Mouse (Mus musculus): ENCODE data around the gene B2m.
A peak's percentile ranks its signal among the peaks of the same experiment; 100 is the strongest.

Gene B2m

DNA sequence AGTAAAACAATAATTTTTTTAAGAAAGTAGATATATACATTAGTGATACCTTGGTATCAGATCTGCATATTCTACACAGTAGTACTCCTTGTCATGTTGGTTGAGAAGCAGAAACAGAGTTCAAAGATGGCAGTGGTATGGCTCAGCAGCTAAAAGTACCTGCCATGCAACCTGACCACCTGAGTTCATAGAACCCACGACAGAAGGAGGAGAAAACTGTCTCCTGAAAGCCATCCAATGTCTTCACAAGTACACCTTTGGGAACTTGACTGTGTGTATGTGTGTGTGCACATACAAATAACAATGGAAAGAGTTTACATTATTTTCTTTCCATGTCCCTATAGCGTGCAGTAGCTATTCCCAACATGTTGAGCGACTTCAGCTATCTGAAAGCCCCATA, 2.2 kb downstream of the B2m start:
- DNase-seq (ENCODE audit: low spot score in 2 of 2) = no peak

DNA sequence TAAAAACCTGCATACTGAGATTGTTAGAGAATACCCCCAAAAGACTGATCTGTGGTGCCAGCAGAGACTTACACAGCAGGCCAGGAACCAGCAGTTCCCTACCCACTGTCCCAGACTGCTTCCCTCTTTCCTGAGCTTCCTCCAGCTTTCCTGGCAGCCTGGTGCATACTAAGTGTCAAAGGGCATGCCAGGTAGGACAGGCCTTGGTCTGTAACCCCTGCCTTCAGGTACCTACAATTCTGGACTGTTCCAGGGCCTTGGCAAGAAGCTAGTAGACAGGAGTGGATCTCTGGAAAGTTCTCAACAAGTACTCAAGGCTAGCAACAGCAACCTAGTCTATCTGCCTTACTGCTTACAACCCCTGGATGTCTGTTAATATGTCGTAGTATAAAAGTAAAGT, 3.7 kb downstream of the B2m start:
- DNase-seq (ENCODE audit: low spot score in 2 of 2) = no peak

DNA sequence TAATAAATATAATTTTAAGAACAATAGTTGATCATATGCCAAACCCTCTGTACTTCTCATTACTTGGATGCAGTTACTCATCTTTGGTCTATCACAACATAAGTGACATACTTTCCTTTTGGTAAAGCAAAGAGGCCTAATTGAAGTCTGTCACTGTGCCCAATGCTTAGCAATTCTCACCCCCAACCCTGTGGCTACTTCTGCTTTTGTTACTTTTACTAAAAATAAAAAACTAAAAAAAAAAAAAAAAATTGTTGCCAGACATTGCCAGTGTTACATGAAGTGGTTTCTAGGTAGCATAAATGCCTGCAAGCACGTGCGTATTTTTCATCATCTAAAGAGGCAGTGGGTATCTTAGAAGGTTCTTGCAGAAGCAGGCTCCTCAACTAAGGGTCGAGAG, 5.4 kb downstream of the B2m start:
- DNase-seq (ENCODE audit: low spot score in 2 of 2) = no peak

DNA sequence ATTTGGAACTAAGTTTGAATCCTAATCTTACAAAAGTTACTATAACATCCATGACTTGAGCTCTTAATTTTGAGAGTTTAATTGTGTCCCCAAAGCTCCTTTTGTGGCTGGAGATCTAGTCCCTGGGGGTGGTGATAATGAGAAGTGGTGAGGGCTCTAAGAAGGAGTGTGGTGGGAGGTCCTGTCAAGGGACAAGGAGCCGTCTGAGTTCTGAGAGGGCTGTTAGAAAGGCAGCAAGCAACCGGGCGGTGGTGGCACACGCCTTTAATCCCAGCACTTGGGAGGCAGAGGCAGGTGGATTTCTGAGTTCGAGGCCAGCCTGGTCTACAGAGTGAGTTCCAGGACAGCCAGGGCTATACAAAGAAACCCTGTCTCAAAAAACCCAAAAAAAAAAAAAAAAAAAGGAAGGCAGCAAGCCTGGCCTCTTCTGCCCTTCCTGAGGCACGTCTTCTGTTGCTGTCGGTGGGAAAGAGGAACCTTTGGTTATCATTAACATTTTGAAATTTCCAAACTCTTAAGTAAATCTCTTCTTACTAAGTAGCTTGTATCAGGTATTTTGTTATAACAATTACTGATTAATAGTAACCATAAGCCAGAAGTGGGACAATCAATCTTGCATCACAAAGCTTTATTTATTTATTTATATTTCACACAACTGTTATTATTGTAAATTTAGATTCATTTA, 6.3 kb downstream of the B2m start:
- no peak for DNase-seq (ENCODE audit: low spot score in 2 of 2)

DNA sequence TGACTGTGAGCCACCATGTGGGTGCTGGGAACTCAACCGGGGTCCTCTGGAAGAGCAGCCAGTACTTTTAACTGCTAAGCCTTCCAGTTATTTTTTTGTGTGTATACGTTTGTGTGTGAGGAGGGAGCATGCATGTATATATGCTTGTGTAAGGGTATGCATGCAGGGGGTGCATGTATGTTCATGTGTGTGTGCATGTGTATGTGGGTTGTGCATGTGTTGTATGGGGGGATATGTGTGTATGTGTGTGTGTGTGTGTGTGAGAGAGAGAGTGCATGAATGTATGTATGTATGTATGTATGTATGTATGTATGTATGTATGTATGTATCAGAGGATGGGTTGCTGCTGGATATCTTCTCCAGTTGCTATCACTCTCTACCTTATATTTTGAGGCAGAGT, 7.0 kb downstream of the B2m start:
- no peak for DNase-seq (ENCODE audit: low spot score in 2 of 2)

DNA sequence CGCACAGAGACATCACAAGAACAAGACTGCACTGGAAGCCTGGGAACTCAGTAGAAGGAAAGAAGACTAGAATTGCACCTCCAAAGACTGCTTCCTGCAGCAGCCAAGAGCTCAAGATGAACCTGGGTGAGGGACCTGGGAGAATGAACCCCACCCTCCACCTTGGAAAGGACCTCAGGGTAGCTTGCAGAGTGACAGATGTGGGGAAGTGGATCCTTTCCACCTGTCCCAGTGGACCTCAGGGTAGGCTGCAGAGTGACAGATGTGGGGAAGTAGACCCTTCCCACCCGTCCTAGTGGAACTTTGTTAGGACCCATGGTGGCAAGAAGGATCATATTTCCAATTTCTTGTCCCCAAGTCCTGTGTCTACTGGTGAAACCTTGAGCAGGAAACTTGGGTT, 7.8 kb downstream of the B2m start:
- no peak for DNase-seq (ENCODE audit: low spot score in 2 of 2)

DNA sequence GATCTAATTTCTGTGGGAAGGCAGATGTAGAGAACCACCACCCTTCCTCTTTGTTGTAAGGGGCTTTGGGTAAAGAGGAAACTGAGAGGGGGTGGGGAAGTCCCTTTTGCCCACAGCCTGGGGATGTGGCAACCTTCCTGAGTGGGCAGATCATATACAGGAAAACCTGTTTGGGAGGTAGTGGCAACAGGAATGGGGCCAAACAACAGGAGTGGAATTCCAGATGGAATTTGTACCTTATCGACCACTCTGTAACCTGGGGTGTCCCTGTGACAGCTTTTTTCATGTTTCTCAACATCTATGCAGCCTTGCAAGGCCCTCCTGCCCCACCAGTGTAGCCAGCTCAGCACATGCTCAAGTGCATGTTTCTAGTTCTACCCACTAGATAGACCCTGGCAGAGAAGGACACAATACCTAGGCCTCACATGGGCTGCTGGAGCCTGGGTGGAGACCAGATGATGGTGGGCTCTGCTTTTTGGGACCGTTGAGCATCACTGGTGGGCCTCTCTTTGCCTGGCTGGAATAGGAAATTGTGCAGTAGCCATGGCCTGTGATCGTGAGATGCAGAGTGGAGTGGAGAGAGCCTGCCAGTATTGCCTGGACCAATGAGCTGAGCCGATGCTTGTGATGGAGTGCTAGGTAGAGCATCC, 8.7 kb downstream of the B2m start:
- no peak for DNase-seq (ENCODE audit: low spot score in 2 of 2)

DNA sequence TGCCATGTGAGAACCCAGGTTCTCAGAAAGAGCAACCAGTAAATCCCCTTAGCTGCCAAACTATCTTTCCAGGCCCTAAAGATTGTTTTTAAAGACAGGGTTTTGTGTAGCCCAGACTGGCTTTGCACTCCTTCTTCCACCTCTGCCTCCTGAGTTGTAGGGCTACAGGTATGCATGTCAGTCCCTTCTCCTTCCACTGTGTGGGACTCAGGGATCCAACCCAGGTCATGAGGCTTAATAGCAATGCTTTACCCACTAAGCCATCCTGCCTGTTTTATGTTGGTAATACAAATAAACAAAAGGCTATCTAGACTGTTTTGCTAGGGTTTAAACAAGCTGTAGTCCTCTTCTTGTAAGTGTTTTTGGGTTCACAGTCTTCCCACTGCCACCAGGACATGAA, 10.1 kb downstream of the B2m start:
- no peak for DNase-seq (ENCODE audit: low spot score in 2 of 2)

DNA sequence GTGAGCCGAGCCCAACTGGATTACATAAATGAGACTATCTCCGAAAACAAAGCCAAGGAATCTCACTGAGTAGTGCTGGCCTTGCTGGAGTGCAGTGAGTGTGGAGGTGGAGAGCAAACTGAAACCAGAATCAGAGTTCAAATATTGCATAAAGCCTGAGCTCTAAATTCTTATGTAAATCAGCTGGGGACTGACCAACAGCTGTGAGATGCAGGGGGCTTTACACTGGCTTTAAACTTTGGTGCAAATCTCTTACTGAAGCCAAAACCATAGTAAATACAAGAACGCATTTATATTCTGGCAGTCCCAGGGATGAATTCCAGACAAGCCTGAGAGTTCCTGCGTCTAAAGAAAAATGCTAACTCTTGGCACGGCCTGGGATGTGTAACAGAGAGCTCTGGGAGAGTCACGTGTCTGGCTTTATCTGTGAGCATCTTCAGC, 10.9 kb downstream of the B2m start:
- DNase-seq (ENCODE audit: low spot score in 2 of 2) = no peak

DNA sequence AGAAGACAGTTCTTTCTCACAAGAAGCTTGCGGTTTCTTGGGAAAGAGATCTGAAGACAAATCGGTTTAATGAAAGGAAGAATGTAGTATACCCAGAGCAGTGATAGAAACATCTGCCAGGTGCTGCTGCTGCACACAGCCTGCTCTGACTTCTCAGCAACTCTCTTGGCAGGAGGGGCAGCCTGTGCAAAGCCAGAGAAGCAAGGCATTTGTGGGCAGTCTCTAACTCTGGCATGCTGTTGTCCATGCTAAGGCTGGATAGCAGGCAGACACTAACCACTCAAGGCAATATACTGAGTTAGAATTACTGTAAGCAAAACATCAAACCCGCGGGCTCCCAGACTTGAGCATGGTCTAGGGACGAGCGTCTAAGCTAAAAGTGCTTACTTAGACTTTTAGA, 12.2 kb downstream of the B2m start:
- no peak for DNase-seq (ENCODE audit: low spot score in 2 of 2)

DNA sequence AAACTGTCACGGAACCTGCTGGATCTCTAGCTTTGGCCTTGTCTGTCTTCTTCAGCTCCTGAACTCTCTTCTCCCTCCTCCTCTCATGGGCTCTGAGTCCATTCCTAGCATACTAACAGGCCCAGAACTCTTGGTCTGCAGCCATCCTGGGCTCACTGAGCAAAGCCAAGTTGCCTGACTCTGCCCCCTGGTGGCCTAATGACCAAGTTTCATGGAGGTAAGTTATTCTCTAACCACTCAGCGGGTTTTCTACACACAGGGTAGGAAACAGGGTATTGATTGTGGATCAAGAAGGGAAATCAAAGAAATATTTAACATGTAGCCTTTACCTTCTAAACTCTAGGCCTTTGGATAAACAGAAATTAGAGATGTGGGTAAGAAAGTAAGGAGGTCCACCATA, 13.2 kb downstream of the B2m start, which contains the start of gene Trim69:
Gene Trim69, plus strand, starts transcription at position 21 of the 400 bp plus-strand sequence.
- DNase-seq (ENCODE audit: low spot score in 2 of 2) = peak; percentile 22 to 44

DNA sequence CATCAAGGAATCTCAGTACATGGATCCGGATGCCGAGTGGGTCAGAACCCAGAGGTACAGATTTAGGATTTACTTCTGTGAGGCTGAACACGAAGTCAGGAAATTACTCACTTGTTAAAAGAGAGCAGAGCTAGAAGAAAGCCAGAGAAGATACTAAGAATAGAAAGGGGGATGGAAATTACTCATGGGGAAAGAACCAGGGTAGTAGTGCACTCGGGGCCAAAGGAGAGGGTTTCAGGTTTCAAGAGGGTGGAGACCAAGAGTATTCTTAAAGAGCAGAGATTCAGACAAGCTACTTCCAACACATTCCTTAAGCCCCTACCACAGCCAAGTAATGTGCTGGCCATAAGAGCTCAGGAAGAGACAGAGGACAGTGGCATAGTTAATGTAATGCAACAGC, 14.1 kb downstream of the B2m start:
- no peak for DNase-seq (ENCODE audit: low spot score in 2 of 2)

DNA sequence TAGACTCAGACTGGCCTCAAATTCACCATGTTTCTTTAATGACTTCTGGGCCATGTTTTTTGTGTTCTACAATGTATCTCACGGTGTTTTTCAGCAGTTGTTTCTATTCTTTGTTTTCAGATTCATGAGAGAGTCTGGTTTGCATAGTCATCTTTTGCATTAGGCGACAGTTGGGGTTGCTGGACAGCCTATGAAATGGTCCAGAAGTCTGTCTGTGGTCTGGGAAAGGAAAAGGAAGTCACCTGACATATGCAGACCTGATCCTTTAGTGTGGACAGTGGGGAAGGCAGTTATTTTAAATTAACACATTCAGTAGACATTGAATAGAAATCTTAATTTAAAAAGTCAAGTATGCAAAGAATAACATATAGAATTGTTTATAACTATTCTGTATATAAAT, 15.0 kb downstream of the B2m start:
- no peak for DNase-seq (ENCODE audit: low spot score in 2 of 2)

DNA sequence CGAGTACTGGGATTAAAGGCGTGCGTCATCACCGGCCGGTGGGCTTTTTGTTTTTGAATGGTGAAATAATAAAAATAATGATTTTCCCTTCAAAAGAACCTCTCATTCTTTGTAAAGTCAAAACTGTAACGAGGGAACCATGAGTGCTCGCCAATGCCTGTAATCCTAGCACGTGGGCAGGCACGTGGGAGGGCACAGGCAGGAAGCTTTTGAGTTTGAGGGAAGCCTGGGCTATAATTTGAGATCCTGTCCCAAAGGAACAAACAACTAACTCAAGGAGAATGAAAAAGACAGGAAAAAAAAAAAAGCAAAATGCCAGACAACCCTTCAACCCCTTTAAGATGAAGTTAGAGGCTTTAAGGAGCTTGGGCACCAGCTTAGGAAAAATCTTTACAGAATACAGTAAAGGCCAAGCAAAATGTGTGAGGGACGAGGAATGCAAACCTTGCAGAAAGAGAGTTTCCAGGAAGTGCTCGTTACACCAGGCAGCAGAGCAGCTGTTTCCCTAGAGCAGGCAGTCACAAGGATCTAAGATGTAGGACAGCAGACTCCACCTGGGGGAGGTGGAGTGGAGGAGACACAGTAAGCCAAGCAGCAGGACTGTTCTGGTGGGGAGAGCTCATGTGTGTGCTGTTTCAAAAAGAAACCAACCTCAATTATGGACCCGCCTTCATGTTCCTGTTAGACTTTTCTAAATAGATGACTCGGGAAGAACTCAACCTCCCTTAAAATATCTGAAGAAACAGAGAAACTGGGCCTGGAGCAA, 16.1 kb downstream of the B2m start:
- peak; percentile 16 to 54 for DNase-seq (ENCODE audit: low spot score in 2 of 2)

DNA sequence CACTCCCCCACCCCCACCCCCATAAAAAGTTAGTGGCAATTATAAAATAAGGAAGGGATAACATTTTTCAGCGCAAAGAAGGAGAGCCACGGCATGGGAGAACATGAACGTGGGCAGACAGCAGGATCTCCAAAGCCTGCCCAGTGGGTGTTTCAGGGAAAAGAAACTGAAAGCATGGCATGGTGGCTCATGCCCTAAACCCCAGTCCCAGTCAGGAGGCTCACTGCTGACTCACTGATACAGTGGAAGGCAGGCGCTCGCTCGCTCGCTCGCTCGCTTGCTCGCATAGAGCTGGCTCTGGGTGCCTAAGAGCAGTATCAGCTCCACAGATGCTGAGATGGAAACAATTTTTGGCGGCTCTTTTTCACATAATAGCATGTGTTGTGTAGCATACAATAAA, 16.8 kb downstream of the B2m start:
- DNase-seq (ENCODE audit: low spot score in 2 of 2) = no peak

DNA sequence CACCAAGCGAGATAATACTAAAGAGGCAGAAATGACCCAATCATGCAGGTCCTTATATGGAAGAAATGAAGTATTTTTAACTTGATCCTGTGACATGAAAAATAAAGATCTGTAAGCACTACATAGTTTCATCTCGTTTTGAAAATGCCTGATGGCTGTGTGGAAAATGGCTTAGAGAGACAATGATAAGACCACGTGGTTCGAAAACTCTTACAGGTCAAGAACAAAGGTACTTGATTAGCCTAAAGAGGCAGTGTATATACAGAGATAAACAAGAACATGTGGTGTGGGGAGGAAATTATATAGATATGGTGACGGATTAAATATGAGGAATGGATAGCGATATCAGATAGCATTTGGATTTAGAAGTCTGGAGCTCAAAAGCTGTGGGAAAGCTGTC, 23.8 kb downstream of the B2m start:
- no peak for DNase-seq (ENCODE audit: low spot score in 2 of 2)

DNA sequence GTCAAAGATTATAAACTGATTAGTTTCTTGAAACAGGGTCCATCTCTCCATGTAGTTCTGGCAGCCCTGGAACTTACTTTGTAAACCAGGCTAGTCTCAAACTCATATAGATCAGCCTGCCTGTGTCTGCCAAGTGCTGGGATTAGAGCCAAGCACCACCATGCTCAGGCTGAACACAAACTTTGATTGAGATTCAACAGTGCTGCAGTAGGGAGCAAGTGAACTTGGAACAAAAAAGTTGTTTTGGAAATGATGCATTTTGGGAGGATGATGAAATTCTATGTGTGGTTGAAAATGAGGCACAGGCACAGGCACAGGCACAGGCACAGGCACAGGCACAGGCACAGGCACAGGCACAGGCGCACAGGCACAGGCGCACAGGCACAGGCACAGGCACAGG, 24.7 kb downstream of the B2m start:
- DNase-seq (ENCODE audit: low spot score in 2 of 2) = no peak

DNA sequence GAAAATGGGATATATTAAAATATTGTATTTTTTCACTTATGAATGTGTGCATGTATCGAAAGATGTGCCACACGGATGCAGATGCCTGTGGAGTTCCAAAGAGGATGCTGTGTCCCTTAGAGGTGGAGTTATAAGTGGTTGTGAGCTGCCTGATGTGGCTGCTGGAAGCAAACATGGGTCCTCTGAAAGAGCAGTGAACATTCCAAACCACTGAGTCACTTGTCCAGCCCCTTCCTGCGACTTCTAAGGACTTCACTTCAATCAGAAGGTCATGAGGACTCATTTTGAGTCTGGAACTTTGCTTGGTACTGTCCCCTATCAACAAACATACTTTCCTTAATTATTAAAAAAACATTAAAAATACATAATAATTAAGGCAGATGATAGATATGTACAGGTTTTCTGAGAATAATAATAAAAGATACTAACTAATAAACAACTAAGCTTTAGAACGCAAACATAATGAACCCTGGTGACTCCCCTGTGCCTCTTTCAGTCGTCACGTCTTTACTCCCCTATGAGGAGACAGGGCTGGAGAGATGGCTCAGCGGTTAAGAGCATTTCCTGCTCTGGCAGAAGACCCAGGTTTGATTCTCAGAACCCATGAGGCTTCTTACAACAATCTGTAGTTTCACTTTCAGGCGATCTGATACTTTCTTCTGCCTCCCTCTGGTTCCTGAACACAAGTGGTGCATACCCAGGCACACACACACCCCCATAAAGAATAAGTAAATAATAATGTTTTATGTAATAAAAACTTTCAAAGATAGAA, 32.8 kb downstream of the B2m start:
- no peak for DNase-seq (ENCODE audit: low spot score in 2 of 2)

DNA sequence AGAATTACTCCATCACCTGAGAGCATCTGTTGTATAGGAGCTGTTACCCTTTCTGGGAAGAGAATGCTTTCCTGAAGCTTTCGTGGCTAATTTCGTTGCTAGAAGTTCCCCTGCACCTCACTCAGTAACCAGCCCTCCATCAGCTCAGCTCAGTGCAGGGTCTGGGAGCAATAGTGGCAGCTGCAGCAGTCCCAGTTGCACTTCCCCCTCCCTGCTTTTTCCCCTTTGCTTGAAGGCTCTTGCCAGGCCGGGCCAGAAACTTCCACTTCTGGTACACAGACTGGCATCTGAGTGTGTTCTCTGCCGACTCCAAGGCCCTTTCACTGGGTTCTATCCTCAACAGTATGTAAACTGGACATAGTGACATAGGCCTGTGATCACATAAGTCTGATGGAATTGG, 37.6 kb downstream of the B2m start:
- DNase-seq (ENCODE audit: low spot score in 2 of 2) = no peak

DNA sequence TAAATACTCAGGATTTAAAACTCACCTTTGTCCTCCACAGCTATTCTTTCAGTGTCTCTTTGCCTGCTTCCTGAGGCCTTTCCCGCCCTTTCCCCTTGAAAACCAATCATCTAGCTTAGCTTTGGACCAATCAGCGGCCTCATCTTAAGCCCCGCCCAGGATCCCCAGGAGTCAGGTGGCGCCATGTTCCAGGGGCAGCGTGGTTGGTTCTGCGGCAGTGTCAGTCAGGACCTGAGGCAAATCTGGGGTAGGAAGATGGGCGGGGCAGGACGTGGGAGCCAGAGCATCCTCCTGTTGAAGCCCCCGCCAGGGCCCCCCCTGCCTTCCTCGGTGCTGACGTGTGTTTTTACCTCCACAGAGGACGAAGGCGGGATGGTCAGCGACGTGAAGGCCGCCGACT, 38.6 kb downstream of the B2m start, which contains the start of the genes Patl2 and Terb2:
Gene Patl2, minus strand, starts transcription at position 84 of the 400 bp plus-strand sequence.
Gene Terb2, plus strand, starts transcription at position 167 of the 400 bp plus-strand sequence.
- DNase-seq (ENCODE audit: low spot score in 2 of 2) = no peak

DNA sequence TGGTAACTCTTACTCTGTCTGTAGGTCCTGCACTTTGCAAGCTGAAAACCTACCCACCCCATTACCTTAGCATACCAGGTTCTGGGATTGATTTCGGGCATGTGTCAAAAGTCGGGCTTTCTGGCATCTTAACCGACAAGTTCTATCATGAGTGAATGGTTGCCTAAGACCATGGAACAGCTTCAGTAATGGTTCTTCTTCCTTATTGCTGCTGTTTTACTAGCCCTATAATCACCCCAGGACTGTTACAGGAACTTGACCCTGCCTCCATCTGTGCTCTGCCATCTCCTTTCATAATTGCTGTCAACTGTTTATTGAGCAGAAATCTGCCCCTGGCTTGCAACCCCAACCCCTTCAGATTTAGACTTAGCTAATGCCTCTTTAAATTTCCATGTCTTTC, 39.3 kb downstream of the B2m start:
- no peak for DNase-seq (ENCODE audit: low spot score in 2 of 2)

DNA sequence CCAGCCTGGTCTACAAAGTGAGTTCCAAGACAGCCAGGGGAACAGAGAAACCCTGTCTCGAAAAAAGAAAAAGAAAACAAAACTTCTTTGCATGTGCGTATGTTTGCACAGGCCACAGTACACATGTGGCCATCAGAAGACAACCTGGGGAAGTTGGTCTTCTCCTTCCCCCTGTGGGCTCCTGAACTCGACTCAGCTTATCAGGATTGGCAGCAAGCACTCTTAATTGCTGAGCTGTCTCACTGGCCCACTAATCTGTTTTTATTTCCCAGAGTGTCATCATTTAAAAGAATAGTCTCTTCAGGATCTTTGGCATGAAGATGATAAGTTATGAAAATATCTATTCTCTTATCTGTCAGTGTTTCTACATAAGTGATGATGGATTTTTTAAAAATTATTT, 44.4 kb downstream of the B2m start:
- no peak for DNase-seq (ENCODE audit: low spot score in 2 of 2)

Data from right cerebral cortex, postnatal 36 days (tissue).